Mouse (Mus musculus) forebrain, embryonic 16.5 days (tissue): Measurements from ENCODE around the gene Zdhhc5. TPM values are rescaled to one million over a fixed set of nuclear protein-coding genes. Genes with fewer than 3 reads are reported as not detected.
A peak's percentile ranks its signal among the peaks of the same experiment; 100 is the strongest.
"Not testable (repeated sequence)": the region's sequence is repeated elsewhere in the genome, so short reads cannot be mapped to it uniquely, and the experiment has no call there.

ENCODE experiments used
- ATAC-seq: fragments of 200-750 bp; cut with Nextera tagmentation; 2 replicates; pipeline ENCODE4 v1.8.0; 2017; ENCODE audit warnings: mild to moderate bottlenecking, moderate library complexity
- H3K27ac ChIP-seq: fragments of 300-500 bp; sonication (generic); 2 replicates; pipeline ENCODE4 v1.5.1; 2014; ENCODE audit warnings: low read length, control low read depth
- H3K27me3 ChIP-seq: fragments of 300-500 bp; sonication (generic); replicated peaks from 2 replicates; pipeline ENCODE4 v1.6.1; 2014; ENCODE audit warnings: low read length; ENCODE audit not compliant: control insufficient read depth, insufficient read depth
- H3K36me3 ChIP-seq: fragments of 300-500 bp; sonication (generic); 2 replicates; pipeline ENCODE4 v1.6.1; 2014; ENCODE audit not compliant: control insufficient read depth, insufficient read depth
- H3K4me1 ChIP-seq: fragments of 300-500 bp; sonication (generic); replicated peaks from 2 replicates; pipeline ENCODE4 v1.6.1; 2014; ENCODE audit warnings: low read length; ENCODE audit not compliant: control insufficient read depth, insufficient read depth
- H3K4me2 ChIP-seq: fragments of 300-500 bp; sonication (generic); 2 replicates; pipeline ENCODE4 v1.6.1; 2014; ENCODE audit warnings: mild to moderate bottlenecking, low read length, control low read depth
- H3K4me3 ChIP-seq: fragments of 300-500 bp; sonication (generic); replicated peaks from 2 replicates; pipeline ENCODE4 v1.5.1; 2014; ENCODE audit warnings: mild to moderate bottlenecking, low read length, control low read depth
- H3K9ac ChIP-seq: fragments of 300-500 bp; sonication (generic); replicated peaks from 2 replicates; pipeline ENCODE4 v1.6.1; 2014; ENCODE audit warnings: low read depth, low read length, control low read depth
- H3K9me3 ChIP-seq: fragments of 300-500 bp; sonication (generic); 2 replicates; pipeline ENCODE4 v1.6.1; 2016; ENCODE audit warnings: low read length; ENCODE audit not compliant: control insufficient read depth
- WGBS: fragments of 180-500 bp; shearing (Covaris S2); extraction: QIAGEN DNeasy Blood & Tissue Kit; methylation state at CpG from one replicate; pipeline ENCODE4 v1.1.7; 2014; 5-methylcytosine and 5-hydroxymethylcytosine counted together
- polyA plus RNA-seq: library from polyadenylated mRNA; unstranded; fragments of >200 nt; fragmentation: Nextera tagmentation; extraction: Ambion mirVana; gene quantifications from 2 replicates; pipeline ENCODE4 v1.2.1, GENCODE M21; 2015

The Zdhhc5 gene
- polyA plus RNA-seq, 1 experiment from 2014 or later = 19.4 TPM

- Histone ChIP-seq H3K36me3 (peaks cover 46% of the 10 kb centered on the region), H3K4me3 (no peak overlapping the region), H3K4me2 (no peak overlapping the region), H3K4me1 (no peaks in the 10 kb centered on the region), H3K9ac (no peak overlapping the region), H3K27ac (no peak overlapping the region), H3K9me3 (no peaks in the 10 kb centered on the region), H3K27me3 (no peaks in the 10 kb centered on the region)
- ATAC-seq = no peak
- WGBS = 89% methylated on average over 2 of the region's 2 CpGs
Measured at GRCm38 (mm10) chr2:84688080-84688844, 26.7 kb downstream of the Zdhhc5 start.

- Histone ChIP-seq H3K9ac (no peak overlapping the region), H3K4me3 (no peak overlapping the region), H3K36me3 (peaks cover 24% of the 10 kb centered on the region), H3K27me3 (no peaks in the 10 kb centered on the region), H3K27ac (no peak overlapping the region), H3K9me3 (no peaks in the 10 kb centered on the region), H3K4me2 (no peak overlapping the region), H3K4me1 (peaks cover 9% of the 10 kb centered on the region)
- ATAC-seq = no peak
- WGBS = 85% methylated on average over 6 of the region's 6 CpGs
Measured at GRCm38 (mm10) chr2:84682605-84683183, 32.3 kb downstream of the Zdhhc5 start.

- ATAC-seq = no peak
- WGBS = 19% methylated on average over 8 of the region's 8 CpGs
- H3K4me1 ChIP-seq = peaks cover 19% of the 10 kb centered on the region
- H3K4me2 ChIP-seq = peak within 1 kb of the TSS; percentile 86
- no peaks in the 10 kb centered on the region for H3K9me3 ChIP-seq
- H3K4me3 ChIP-seq = peak within 1 kb of the TSS; percentile 95
- no peaks in the 10 kb centered on the region for H3K27me3 ChIP-seq
- H3K36me3 ChIP-seq = peaks cover 8% of the 10 kb centered on the region
- H3K27ac ChIP-seq = 0 out of 2 replicates have a peak within 1 kb of the TSS, but pooled peaks have one; percentile 21
- peak within 1 kb of the TSS; percentile 78 for H3K9ac ChIP-seq
Measured at GRCm38 (mm10) chr2:84679016-84679415, 36.0 kb downstream of the Zdhhc5 start, which contains the start of gene Tmx2. Gene Tmx2, minus strand, starts transcription at chr2:84679140.

GRCm38 (mm10) chr2:84677968-84678880, 36.8 kb downstream of the Zdhhc5 start, which contains the start of the genes Gm28635 and Med19:
Gene Gm28635, minus strand, starts transcription at chr2:84678041.
Gene Med19, plus strand, starts transcription at chr2:84678402.
- H3K9ac ChIP-seq = peak within 1 kb of the TSS; percentile 78
- H3K27me3 ChIP-seq = no peaks in the 10 kb centered on the region
- ATAC-seq = peak; percentile 99
- H3K4me2 ChIP-seq = peak within 1 kb of the TSS; percentile 86
- H3K36me3 ChIP-seq = peaks cover 11% of the 10 kb centered on the region
- peaks cover 19% of the 10 kb centered on the region for H3K4me1 ChIP-seq
- H3K9me3 ChIP-seq = no peaks in the 10 kb centered on the region
- H3K4me3 ChIP-seq = peak within 1 kb of the TSS; percentile 95
- peak within 1 kb of the TSS; percentile 64 for H3K27ac ChIP-seq
- under 1% methylated on average over 44 of the region's 44 CpGs for WGBS

- ATAC-seq = peak; percentile 30
- Histone ChIP-seq H3K27me3 (no peaks in the 10 kb centered on the region), H3K9ac (peak overlapping the region; percentile 58), H3K36me3 (peaks cover 18% of the 10 kb centered on the region), H3K9me3 (no peaks in the 10 kb centered on the region), H3K4me1 (peaks cover 19% of the 10 kb centered on the region), H3K27ac (peak overlapping the region; percentile 64), H3K4me3 (peak overlapping the region; percentile 60), H3K4me2 (peak overlapping the region; percentile 62)
- 9% methylated on average over 22 of the region's 22 CpGs for WGBS
Measured at GRCm38 (mm10) chr2:84677270-84677967, 37.6 kb downstream of the Zdhhc5 start.

GRCm38 (mm10) chr2:84671535-84671934, 43.4 kb downstream of the Zdhhc5 start:
- peaks cover 18% of the 10 kb centered on the region for H3K4me1 ChIP-seq
- peaks cover 17% of the 10 kb centered on the region for H3K36me3 ChIP-seq
- not testable (repeated sequence) for H3K27ac ChIP-seq, H3K9me3 ChIP-seq, H3K27me3 ChIP-seq, H3K9ac ChIP-seq, H3K4me3 ChIP-seq, ATAC-seq
- 53% methylated on average over 4 of the region's 5 CpGs for WGBS
- peak overlapping the region; percentile 77 for H3K4me2 ChIP-seq

- peaks cover 14% of the 10 kb centered on the region for H3K4me1 ChIP-seq
- no peaks in the 10 kb centered on the region for H3K9me3 ChIP-seq
- 1% methylated on average over 20 of the region's 20 CpGs for WGBS
- peak within 1 kb of the TSS; percentile 95 for H3K27ac ChIP-seq
- H3K4me2 ChIP-seq = peak within 1 kb of the TSS; percentile 77
- ATAC-seq = peak; percentile 99
- no peaks in the 10 kb centered on the region for H3K27me3 ChIP-seq
- H3K9ac ChIP-seq = peak within 1 kb of the TSS; percentile 94
- H3K4me3 ChIP-seq = peak within 1 kb of the TSS; percentile 100
- H3K36me3 ChIP-seq = peaks cover 17% of the 10 kb centered on the region
Measured at GRCm38 (mm10) chr2:84670569-84670933, 44.4 kb downstream of the Zdhhc5 start, which contains the start of gene Selenoh. Gene Selenoh, minus strand, starts transcription at chr2:84670770.

- Histone ChIP-seq H3K27me3 (no peaks in the 10 kb centered on the region), H3K9me3 (no peaks in the 10 kb centered on the region), H3K27ac (peak overlapping the region; percentile 95), H3K4me1 (peaks cover 14% of the 10 kb centered on the region), H3K36me3 (peaks cover 14% of the 10 kb centered on the region), H3K4me2 (peak overlapping the region; percentile 77), H3K4me3 (peak overlapping the region; percentile 100), H3K9ac (peak overlapping the region; percentile 94)
- 1% methylated on average over 39 of the region's 39 CpGs for WGBS
- peak; percentile 74 for ATAC-seq
Measured at GRCm38 (mm10) chr2:84669828-84670568, 45.0 kb downstream of the Zdhhc5 start.
